Mouse (Mus musculus): ENCODE data around the gene E2f1.

DNA sequence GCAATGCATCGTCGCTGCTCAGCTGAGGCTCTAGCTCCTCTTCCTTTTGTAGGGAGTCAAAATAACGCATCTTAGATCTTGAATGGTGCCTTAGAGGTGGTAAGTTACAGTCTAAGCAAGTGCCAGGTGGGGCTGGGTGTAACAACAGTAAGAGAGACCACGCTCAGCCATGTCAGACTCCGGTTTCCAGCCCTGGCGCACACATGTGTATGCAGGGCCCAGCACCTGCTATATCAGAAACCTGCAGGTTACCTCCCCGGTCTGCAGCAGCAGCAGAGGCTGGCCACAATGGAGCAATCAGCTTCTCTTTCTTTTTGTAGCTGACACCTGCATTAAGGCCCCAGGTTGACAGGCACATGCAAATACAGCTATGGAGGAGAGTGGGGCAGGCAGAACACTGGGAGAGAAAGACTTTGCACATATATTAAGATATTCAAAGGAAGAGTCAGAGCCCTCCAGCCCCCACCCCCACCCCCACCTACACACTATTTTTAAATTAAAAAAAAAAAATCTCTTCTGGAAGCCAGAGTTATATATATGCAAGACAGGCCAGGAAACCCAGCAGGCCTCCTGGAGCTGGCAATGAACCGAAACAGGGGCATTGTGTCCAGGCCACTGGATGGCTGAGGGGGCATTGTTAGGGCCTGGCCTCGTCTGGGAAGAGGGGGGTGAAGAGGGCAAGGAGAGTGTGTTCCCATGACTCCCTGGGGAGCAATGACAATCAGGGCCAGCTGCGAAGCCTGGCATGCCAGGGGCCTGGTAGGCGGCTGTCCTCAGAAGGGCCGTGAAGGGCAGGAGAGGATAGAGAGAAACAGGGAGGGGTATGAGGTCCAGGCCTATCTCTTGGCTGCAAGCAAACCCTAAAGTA lies 7.4 kb upstream of the E2f1 start:
- TF ChIP-seq CTCF (IDR thresholded peaks at IDR 0.05; ENCODE audit: borderline replicate concordance, insufficient read depth, low read length): no peak
- TF ChIP-seq POLR2A (IDR thresholded peaks at IDR 0.05; ENCODE audit: low read depth, low read length): no peak

Measured in embryonic fibroblast, embryonic 13.5 days (primary cell).